Mouse (Mus musculus) limb, embryonic 15.5 days (tissue): ENCODE measurements around the gene Stt3b. TPM values are rescaled to one million over a fixed set of nuclear protein-coding genes. Genes with fewer than 3 reads are reported as not detected.

Experiments
- ATAC-seq: fragments of 200-750 bp; cut with Nextera tagmentation; 2 replicates; pipeline ENCODE4 v1.8.0; 2017; ENCODE audit warnings: low read depth, moderate TSS enrichment; ENCODE audit not compliant: insufficient number of reproducible peaks, low FRiP score, low TSS enrichment
- H3K27ac ChIP-seq: fragments of 300-500 bp; sonication (generic); 2 replicates; pipeline ENCODE4 v1.5.1; 2015; ENCODE audit warnings: moderate library complexity, mild to moderate bottlenecking, inconsistent platforms
- H3K27me3 ChIP-seq: fragments of 300-500 bp; sonication (generic); 2 replicates; pipeline ENCODE4 v1.6.1; 2015; ENCODE audit warnings: inconsistent platforms
- H3K36me3 ChIP-seq: fragments of 300-500 bp; sonication (generic); 2 replicates; pipeline ENCODE4 v1.6.1; 2015; ENCODE audit warnings: inconsistent platforms
- H3K4me1 ChIP-seq: fragments of 300-500 bp; sonication (generic); 2 replicates; pipeline ENCODE4 v1.6.1; 2015; ENCODE audit warnings: inconsistent platforms
- H3K4me2 ChIP-seq: fragments of 300-500 bp; sonication (generic); 2 replicates; pipeline ENCODE4 v1.6.1; 2015; ENCODE audit warnings: mild to moderate bottlenecking, inconsistent platforms
- H3K4me3 ChIP-seq: fragments of 300-500 bp; sonication (generic); 2 replicates; pipeline ENCODE4 v1.5.1; 2015; ENCODE audit warnings: mild to moderate bottlenecking, inconsistent platforms
- H3K9ac ChIP-seq: fragments of 300-500 bp; sonication (generic); 2 replicates; pipeline ENCODE4 v1.6.1; 2015; ENCODE audit warnings: inconsistent platforms
- H3K9me3 ChIP-seq: fragments of 300-500 bp; sonication (generic); 2 replicates; pipeline ENCODE4 v1.6.1; 2016; ENCODE audit warnings: inconsistent platforms
- WGBS: fragments of 180-500 bp; shearing (Covaris S2); methylation state at CpG from one replicate; pipeline ENCODE4 v1.1.7; 2015; 5-methylcytosine and 5-hydroxymethylcytosine counted together
- polyA plus RNA-seq: library from polyadenylated mRNA; unstranded; fragments of >200 nt; fragmentation: Nextera tagmentation; extraction: Ambion mirVana; gene quantifications from 2 replicates; pipeline ENCODE4 v1.2.1, GENCODE M21; 2015

Gene Stt3b
- polyA plus RNA-seq, 1 experiment from 2014 or later, result 98.8 TPM

DNA sequence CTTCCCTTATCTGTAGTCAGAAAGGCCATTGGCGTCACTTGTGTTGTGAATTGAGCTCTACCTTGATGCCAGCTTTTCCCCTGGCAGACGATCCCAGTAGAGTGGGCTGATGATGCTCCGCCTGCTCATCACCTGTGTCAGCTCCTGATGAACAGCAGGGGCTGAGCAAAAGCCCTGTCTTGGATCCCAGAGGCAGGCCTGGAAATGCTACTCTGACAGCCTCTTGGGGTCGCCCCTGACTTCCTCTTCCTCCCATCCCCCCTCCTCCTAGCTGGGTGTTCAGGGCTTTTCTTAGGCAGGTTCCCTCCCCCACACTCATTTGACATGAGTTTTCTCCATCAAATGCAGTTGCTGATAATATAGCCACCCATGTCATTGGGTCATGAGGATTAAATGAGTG is 81.1 kb downstream of the Stt3b start:
- no peak for ATAC-seq
- WGBS, result 76% methylated on average over 4 of the region's 4 CpGs
- H3K4me2 ChIP-seq, result no peak overlapping the region
- peaks cover 2% of the 10 kb centered on the region; the same call in 1 of the 2 replicates for H3K36me3 ChIP-seq
- no peak overlapping the region for H3K4me3 ChIP-seq
- no peaks in the 10 kb centered on the region for H3K27me3 ChIP-seq
- H3K9ac ChIP-seq, result no peak overlapping the region
- no peaks in the 10 kb centered on the region for H3K4me1 ChIP-seq
- no peaks in the 10 kb centered on the region for H3K9me3 ChIP-seq
- no peak overlapping the region for H3K27ac ChIP-seq

DNA sequence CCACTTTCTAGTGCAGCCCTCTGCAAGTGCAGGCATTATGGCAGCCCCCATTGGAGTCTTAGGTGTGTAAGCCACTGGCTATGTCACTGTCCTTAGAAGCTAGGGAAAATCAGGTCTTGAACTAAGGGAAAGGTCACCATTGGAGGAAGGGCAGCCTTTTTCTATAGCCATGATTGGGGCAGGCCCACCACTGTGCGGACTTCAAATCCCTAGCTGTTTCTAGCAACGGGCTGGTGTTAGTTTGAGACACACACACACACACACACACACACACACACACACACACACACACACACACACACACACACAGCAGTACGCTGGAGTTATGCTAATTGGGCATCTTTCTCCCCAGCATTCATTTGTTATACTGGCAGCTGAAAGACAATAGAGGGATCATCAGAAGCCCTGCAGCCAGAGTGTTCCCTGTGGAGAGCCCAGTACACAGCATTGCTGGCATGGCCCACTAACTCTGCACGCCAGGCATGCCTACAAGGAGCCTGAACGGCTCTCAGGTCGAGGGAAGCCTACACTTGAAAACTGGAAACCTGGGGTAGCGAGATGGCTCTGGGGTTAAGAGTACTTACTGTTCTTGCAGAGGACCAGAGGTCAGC is 85.4 kb downstream of the Stt3b start:
- H3K9me3 ChIP-seq, result no peaks in the 10 kb centered on the region
- no peaks in the 10 kb centered on the region for H3K4me1 ChIP-seq
- 75% methylated on average over 7 of the region's 7 CpGs for WGBS
- H3K36me3 ChIP-seq, result no peaks in the 10 kb centered on the region; the same call in 1 of the 2 replicates
- no peak for ATAC-seq
- H3K4me3 ChIP-seq, result no peak overlapping the region
- H3K27ac ChIP-seq, result no peak overlapping the region
- H3K4me2 ChIP-seq, result no peak overlapping the region
- no peaks in the 10 kb centered on the region for H3K27me3 ChIP-seq
- no peak overlapping the region for H3K9ac ChIP-seq

DNA sequence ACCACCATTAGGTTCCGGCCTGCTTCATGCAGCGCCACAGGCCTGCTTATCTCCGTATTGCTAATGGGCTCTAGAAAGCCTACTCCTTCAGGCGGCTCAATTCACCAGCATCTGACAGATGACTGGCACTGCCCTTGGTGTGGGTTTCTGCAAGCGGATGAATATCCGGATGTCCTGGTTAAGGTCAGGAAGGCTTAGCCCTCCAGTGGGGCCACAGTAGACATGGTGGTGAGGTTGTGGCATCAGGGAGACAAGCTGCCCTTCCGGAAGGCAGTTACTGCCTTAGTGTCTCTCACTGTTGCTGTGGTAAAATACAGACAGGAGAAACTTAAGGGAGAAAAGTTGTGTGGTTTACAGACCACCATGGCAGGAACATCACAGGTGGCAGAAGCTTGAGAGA is 89.0 kb downstream of the Stt3b start:
- no peaks in the 10 kb centered on the region for H3K9me3 ChIP-seq
- no peak overlapping the region for H3K27ac ChIP-seq
- 94% methylated on average over 7 of the region's 7 CpGs for WGBS
- H3K27me3 ChIP-seq, result no peaks in the 10 kb centered on the region
- H3K4me1 ChIP-seq, result peaks cover 3% of the 10 kb centered on the region; the same call in 1 of the 2 replicates
- ATAC-seq, result no peak
- H3K4me3 ChIP-seq, result no peak overlapping the region
- H3K9ac ChIP-seq, result no peak overlapping the region
- H3K4me2 ChIP-seq, result no peak overlapping the region
- no peaks in the 10 kb centered on the region; the same call in 1 of the 2 replicates for H3K36me3 ChIP-seq

DNA sequence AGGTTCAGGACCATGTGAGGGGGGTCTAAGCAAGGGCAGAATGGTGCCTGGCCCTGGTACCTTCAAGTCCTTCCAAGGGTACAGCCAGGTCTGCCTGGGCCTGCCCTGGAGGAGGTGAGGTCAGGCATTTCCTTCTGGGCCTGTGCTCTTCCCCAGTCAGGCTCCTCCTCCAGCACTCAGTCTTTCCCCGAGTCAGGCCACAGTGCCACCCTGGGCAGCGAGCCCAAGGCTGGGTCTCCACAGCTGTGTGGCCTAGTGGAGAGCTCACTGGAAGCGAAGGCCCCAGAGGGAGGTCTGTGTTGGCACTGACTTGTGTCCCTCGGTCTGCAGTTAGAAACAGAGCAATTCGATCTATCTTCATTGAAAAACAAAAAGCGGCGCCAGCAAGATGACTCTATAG is 89.8 kb downstream of the Stt3b start:
- no peaks in the 10 kb centered on the region for H3K27me3 ChIP-seq
- 69% methylated on average over 7 of the region's 7 CpGs for WGBS
- H3K9me3 ChIP-seq, result no peaks in the 10 kb centered on the region
- peaks cover 11% of the 10 kb centered on the region for H3K4me1 ChIP-seq
- H3K27ac ChIP-seq, result no peak overlapping the region
- no peak overlapping the region for H3K9ac ChIP-seq
- H3K36me3 ChIP-seq, result no peaks in the 10 kb centered on the region
- no peak overlapping the region for H3K4me3 ChIP-seq
- no peak for ATAC-seq
- no peak overlapping the region for H3K4me2 ChIP-seq

DNA sequence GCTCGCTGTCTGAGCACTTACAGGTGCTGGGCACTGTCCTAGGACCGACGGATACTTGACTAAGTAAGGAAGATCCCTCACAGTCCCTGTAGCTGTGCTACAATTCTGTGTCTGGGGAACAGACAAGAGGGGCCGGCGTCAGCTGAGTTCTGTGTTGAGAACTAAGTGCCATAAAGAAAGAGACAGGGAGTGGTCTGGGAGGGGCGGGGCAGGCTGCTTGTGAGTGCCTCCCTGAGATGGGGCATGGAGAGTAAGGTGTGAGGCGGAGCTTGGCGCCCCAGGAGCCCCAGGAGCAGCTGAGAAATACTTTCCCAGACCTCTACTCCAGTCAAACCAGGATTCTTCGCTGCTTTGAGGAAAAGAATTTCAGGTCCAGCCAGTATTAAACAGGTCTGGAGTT is 92.2 kb downstream of the Stt3b start:
- 22% methylated on average over 9 of the region's 9 CpGs for WGBS
- no peak overlapping the region for H3K4me3 ChIP-seq
- H3K27ac ChIP-seq, result no peak overlapping the region
- H3K27me3 ChIP-seq, result no peaks in the 10 kb centered on the region
- H3K4me1 ChIP-seq, result peaks cover 25% of the 10 kb centered on the region
- no peak overlapping the region for H3K9ac ChIP-seq
- no peak overlapping the region for H3K4me2 ChIP-seq
- no peaks in the 10 kb centered on the region for H3K9me3 ChIP-seq
- H3K36me3 ChIP-seq, result no peaks in the 10 kb centered on the region
- ATAC-seq, result no peak; the same call in 1 of the 2 replicates

DNA sequence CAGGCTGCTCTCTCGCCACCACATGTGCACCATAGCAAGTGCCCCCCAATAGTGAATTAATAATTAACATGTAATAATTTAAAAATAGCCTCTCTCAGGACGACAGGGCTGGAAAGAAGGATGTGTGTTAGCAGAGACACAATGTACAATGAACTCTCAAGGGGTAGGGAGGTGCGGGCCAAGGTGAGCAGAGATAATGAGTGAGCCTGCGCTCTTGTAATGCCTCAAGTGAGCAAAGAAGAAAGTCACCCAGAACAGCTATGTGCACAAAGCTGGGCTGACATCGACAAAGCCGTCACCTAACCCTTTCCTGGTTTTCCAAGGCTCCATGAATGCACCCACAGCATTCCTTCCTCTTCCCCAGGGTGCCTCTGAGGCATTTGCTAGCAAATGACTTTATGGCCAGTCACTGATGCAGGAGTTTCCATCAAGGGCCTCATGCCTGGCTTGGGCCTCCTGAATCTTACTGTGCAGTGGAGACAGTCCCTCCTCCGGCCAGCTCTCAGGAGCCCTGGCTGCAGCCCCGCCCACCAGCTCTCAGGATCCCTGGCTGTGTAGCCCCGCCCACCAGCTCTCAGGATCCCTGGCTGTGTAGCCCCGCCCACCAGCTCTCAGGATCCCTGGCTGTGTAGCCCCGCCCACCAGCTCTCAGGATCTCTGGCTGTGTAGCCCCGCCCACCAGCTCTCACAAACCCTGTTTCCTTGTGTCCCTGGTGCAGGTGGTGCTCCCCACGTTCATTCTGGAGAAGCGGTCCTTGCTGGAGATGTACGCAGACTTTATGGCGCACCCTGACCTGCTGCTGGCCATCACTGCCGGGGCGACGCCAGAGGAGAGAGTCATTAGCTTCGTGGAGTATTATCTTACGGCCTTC is 94.2 kb downstream of the Stt3b start:
- Histone ChIP-seq H3K9me3 (no peaks in the 10 kb centered on the region), H3K36me3 (no peaks in the 10 kb centered on the region), H3K9ac (no peak overlapping the region), H3K4me2 (0 out of 2 replicates have a peak overlapping the region, but pooled peaks have one; percentile 19), H3K4me1 (peaks cover 25% of the 10 kb centered on the region), H3K27me3 (no peaks in the 10 kb centered on the region), H3K27ac (no peak overlapping the region), H3K4me3 (no peak overlapping the region)
- ATAC-seq, result no peak
- 28% methylated on average over 21 of the region's 21 CpGs for WGBS

- ATAC-seq, result no peak
- Histone ChIP-seq H3K4me2 (no peak overlapping the region), H3K36me3 (no peaks in the 10 kb centered on the region), H3K27me3 (no peaks in the 10 kb centered on the region), H3K4me3 (no peak overlapping the region), H3K4me1 (peaks cover 25% of the 10 kb centered on the region), H3K9ac (no peak overlapping the region), H3K9me3 (no peaks in the 10 kb centered on the region), H3K27ac (0 out of 2 replicates have a peak overlapping the region, but pooled peaks have one; percentile 18)
- WGBS, result 21% methylated on average over 7 of the region's 7 CpGs
Observed at GRCm38 (mm10) chr9:115214572-115215571, 95.3 kb downstream of the Stt3b start.

DNA sequence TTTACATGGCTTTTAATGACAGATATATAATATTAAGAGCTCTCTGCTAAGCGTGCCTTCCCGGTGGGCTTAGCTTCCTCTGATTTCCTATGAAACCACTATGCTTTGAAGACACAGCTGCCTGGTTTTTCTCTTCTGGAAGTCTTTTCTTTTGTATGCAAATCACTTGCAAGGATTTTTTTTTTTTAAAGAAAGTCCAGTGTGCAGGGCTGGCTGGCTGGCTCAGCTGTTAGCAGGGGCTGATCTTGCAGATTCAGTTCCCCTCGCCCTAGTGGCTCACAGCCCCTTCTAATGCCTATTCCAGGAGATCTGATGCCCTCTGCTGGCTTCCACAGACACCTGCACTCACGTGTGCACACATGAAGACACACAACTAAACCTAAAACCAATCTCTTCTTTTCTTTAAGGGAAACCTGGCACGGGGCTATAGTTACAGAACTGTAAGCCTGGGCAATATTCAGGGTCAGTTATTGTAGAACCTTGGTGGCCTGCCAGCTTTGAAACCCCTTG is 96.4 kb downstream of the Stt3b start:
- WGBS, result 75% methylated on average over 5 of the region's 5 CpGs
- H3K27me3 ChIP-seq, result no peaks in the 10 kb centered on the region
- H3K27ac ChIP-seq, result no peak overlapping the region
- peaks cover 25% of the 10 kb centered on the region for H3K4me1 ChIP-seq
- H3K4me3 ChIP-seq, result no peak overlapping the region
- no peaks in the 10 kb centered on the region for H3K36me3 ChIP-seq
- H3K4me2 ChIP-seq, result no peak overlapping the region
- H3K9ac ChIP-seq, result no peak overlapping the region
- ATAC-seq, result no peak
- no peaks in the 10 kb centered on the region for H3K9me3 ChIP-seq

DNA sequence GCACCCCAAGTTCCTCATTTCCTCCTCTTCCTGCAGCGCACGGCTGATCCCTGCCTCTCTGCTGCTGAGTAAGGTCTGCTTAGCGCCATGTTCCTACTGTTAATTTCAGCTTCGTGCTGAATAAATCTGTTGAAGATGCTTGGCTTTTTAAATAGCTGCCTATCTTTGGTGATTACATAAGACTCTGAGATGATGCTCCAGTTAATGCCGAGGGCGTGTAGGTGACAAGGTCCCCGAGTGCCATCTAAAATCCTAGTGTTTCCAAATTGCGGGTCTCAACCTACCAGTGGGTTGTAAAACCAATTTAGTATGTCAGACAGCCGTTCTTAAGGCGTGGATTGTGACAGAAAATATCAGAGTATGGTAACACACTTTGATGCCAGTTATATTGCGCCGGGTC is 99.7 kb downstream of the Stt3b start:
- no peak overlapping the region for H3K27ac ChIP-seq
- H3K9ac ChIP-seq, result no peak overlapping the region
- H3K4me3 ChIP-seq, result no peak overlapping the region
- no peaks in the 10 kb centered on the region for H3K9me3 ChIP-seq
- no peaks in the 10 kb centered on the region for H3K27me3 ChIP-seq
- WGBS, result 75% methylated on average over 12 of the region's 12 CpGs
- peaks cover 22% of the 10 kb centered on the region for H3K4me1 ChIP-seq
- no peak for ATAC-seq
- no peaks in the 10 kb centered on the region for H3K36me3 ChIP-seq
- H3K4me2 ChIP-seq, result no peak overlapping the region

GRCm38 (mm10) chr9:115209737-115210136 is 100.5 kb downstream of the Stt3b start:
- Histone ChIP-seq H3K27me3 (no peaks in the 10 kb centered on the region), H3K4me1 (peaks cover 20% of the 10 kb centered on the region), H3K36me3 (no peaks in the 10 kb centered on the region), H3K4me3 (no peak overlapping the region), H3K4me2 (no peak overlapping the region), H3K9me3 (no peaks in the 10 kb centered on the region), H3K27ac (no peak overlapping the region), H3K9ac (no peak overlapping the region)
- ATAC-seq, result no peak
- WGBS, result 83% methylated on average over 7 of the region's 7 CpGs

DNA sequence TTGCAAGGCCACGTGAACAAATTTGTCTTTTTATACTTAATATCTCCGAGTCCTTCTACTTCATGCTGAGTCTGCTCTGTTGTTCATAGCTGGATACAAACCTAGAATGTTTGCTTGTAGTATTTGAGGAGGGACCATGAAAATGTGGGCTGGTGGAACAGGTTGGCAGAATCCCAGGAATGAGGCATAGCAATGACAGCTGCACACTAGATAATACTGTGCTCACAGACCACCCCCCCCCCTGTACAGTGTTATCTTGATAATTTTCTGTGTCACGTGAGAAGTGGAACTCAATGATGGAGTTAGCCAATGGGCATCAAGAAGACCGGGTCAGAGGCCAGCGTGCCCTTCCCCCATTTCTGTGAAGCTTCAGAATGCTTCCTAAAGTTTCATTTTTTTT is 104.0 kb downstream of the Stt3b start:
- WGBS, result 64% methylated on average over 5 of the region's 5 CpGs
- no peak for ATAC-seq
- no peaks in the 10 kb centered on the region for H3K36me3 ChIP-seq
- no peaks in the 10 kb centered on the region for H3K9me3 ChIP-seq
- H3K27ac ChIP-seq, result no peak overlapping the region
- no peak overlapping the region; the same call in 1 of the 2 replicates for H3K4me2 ChIP-seq
- H3K27me3 ChIP-seq, result no peaks in the 10 kb centered on the region
- peaks cover 14% of the 10 kb centered on the region for H3K4me1 ChIP-seq
- H3K4me3 ChIP-seq, result no peak overlapping the region
- H3K9ac ChIP-seq, result no peak overlapping the region
